Mouse (Mus musculus) urinary bladder, postnatal 4 days (tissue): ENCODE results near the gene Peg10.

ENCODE experiments used
- DNase-seq, 2 experiments: peaks; one replicate each; pipeline ENCODE4 v3.0.0; 2021 to 2022; ENCODE audit warnings: low spot score in 2 of 2

Peg10 gene

DNA sequence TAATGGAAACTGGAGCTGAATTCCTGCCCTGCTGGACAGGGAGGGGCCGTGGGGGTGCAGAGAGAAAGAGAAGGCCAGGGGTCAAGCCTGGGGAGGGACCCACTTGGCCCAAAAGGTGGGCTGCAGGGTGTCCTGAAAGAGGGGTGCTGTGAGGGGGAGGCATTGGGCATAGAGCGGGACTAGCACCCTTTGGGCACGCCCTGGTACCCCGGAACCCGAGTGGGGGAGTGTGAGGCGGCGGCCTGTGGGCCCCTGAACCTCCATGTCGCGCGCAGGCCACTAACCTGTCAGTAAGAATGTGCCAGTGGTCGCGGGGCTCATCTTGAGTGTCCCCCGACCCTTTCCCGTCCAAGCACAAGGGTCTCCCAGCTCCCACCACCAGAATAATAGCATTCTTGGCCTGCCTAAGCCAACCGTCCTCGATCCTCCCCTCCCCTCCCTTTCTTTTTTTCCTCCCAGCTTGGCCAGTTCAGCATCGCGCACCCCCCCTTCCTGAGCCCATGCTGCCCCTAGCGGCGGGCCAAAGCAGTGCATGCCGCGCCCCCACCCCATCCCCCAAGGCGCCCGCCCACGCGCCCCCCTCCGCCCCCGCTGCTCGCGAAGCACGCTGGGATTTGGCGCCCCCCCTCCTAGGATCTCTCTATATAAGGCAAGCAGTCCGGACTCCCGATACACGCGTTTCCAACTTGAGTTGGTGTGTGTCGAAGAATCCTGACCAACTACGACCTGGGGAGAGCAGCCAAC, at the start of gene Peg10, which contains the start of gene Sgce:
Gene Peg10, plus strand, starts transcription at position 611 of the 744 bp plus-strand sequence.
Gene Sgce, minus strand, starts transcription at position 512 of the 744 bp plus-strand sequence.
- DNase-seq: peak; percentile 75 to 85

GRCm38 (mm10) chr6:4701641-4702040, 45.5 kb upstream of the Peg10 start:
- DNase-seq: no peak

- no peak for DNase-seq
Observed at GRCm38 (mm10) chr6:4703908-4704307, 43.2 kb upstream of the Peg10 start.

- no peak for DNase-seq
Observed at GRCm38 (mm10) chr6:4706415-4706814, 40.7 kb upstream of the Peg10 start.

DNA sequence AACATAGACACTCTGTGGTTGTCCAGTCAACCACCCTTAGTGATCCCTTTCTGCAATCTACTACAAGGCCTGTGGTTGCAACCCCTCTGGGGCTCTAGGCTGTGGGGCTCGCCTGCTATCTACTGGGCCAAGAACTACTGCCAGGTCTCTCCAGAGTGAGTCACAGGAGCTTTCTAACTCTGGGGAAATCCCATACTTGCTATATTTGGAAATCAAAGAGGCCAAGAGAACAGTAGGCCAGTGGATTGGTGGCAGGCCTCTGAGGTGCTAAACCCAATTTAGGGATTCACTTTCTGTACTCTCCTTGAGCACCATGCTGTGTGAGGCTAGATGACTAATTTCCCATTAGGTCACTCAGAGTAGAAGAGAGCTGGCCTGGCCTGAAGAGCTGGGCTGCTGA, 38.1 kb upstream of the Peg10 start:
- no peak for DNase-seq

DNA sequence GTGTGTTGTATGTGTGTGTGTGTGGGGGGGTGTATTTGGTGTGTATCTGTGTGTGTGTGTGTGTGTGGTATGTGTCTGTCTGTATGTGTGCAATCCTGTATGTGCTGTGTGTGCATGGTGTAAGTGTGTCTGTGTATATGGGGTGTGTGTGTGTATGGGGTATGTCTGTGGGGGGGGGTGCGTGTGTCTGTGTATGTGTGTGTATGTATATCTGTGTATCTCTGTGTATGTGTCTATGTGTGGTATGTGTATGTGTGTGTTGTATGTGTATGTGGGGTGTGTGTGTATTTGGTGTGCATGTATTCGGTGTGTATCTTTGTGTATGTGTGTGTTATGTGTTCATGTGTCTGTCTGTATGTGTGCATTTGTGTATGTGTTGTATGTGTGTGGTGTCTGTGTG, 30.9 kb upstream of the Peg10 start:
- no peak for DNase-seq

DNA sequence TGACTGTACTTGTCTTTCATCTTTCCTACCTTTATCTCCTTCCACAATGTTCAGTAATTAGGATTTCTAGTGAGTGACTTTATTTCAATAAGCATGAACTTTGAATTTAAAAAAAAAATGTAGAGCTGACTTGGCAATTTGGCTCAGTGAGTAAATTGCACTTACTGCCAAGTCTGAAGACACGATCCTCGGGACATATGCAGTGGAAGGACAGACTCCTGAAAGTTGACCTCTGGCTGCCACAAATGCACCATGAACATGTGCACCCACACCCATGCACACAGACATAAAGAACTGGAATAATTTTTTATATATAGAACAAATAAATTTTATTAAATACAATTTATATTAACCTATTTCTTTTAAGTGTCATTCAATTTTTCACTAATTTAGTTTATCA, 29.8 kb upstream of the Peg10 start:
- no peak for DNase-seq

DNA sequence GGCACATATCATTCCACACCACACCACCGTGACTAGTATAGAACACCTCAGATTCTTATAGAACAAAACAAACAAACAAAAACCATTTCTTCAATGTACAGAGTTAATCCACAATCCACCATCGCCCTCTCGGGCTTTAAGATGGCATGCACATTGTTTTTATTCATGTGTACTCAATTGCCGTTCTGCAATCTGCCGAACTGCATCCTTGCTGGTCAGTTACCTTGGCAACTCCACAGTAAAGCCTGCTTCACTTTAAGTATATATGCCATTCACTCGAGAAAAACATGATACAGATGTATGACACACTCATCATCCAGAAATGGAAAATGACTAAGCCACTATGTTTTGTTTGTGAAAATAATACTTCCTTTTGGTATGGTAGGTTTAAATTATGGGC, 25.0 kb upstream of the Peg10 start:
- no peak for DNase-seq

DNA sequence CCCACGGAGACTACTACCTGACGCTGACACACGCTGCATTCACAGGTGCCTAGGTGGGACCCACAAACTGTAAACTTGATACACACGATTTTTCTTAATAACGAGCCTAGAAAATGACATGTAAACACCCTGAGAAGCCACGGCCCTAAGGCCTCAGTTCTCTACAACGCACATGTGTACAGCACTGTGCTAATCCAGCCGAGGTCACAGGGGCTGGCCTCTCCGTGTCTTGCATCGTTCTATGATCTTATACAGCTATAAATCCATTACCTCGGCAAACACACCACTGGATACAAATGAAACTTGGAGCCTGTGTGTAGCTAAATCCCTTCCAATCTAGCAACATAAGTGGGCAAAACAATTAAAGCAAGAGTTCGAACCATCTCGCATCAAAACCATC, 24.4 kb upstream of the Peg10 start:
- no peak for DNase-seq

- DNase-seq: no peak
Observed at GRCm38 (mm10) chr6:4723998-4724757, 22.9 kb upstream of the Peg10 start.

GRCm38 (mm10) chr6:4728305-4728704, 18.8 kb upstream of the Peg10 start:
- no peak for DNase-seq

GRCm38 (mm10) chr6:4731675-4732074, 15.4 kb upstream of the Peg10 start:
- no peak for DNase-seq

- DNase-seq: no peak
Observed at GRCm38 (mm10) chr6:4733208-4733607, 13.9 kb upstream of the Peg10 start.

- DNase-seq: no peak
Observed at GRCm38 (mm10) chr6:4736372-4736771, 10.7 kb upstream of the Peg10 start.

GRCm38 (mm10) chr6:4738034-4738629, 9.0 kb upstream of the Peg10 start:
- no peak for DNase-seq

DNA sequence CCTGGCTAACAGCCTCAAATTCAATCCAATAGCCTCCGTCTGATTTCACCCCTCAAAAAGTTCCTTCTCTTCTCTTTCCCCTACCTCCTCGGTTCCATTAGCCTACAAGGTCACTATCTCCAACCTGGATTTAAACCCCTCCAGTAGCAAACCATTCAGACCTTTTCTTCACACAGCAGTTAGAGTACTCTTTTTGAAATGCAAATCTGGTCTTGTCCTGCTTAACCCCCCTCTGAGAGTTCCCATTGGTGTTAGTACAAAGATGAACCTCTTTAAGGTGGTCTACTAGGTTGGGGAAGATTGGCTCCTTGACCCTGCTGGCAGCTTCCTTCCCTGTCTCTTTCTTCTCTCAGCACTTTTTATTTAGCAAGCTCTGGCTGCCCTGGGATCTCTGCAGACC, 8.4 kb upstream of the Peg10 start:
- DNase-seq: no peak

DNA sequence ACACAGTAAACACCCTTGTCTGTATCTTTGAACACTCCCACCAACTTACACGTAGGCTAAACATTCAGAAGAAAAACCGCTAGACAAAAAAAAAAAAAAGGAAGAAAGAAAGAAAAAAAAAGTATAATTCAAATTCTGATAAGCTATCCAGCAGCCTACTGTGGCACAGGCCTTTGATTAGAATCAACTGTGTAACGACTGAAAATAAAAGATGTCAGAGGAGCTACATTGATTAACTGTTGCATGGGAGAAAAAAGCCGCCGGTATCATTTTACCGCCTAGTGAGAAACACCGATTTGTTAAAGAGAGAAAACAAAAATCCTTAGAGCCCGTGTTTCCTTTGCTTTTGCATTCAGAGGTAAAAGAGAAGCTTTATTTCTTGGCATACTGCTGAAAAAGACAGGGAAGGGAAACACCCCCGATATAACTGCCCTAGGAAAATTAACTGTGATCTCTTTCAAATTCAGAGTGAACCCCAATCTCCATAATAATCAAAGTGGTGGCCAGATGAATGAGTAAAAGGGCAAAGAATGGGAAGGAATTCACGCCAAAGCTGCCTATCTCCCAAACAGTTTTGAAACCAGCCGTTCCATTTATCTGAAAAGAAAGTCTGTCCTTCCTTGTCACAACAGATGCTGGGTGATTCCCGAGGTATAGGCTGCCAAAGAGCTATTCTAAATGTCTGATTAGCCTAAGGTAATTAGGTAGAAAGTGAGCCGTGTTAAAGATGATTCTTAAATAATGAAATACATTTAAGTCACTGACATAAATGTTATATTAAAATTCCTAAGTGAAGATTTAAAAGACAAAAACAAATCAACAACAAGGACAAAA, 7.4 kb upstream of the Peg10 start:
- DNase-seq: no peak

DNA sequence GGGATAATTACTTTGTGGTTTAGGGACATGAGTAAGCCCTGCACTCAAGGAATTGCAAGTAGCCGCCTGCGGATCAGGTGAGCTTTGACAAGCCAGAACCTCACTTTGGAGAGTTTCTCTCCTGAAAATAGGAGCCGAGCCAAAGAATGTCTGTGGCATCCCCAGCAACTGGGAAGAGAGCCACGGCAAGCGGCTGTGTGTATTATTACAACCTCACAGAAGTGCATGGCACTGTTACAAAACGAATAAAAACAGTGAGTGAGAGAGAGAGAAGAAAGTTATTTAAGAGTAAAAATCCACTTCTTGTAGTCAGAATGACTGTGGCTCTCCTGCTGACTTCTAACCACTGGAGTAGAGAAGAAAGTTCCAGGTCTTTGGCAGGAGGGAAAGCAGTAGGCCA, 6.6 kb upstream of the Peg10 start:
- no peak for DNase-seq

GRCm38 (mm10) chr6:4746036-4746695, 940 bp upstream of the Peg10 start:
- DNase-seq: no peak

GRCm38 (mm10) chr6:4747677-4748505, 785 bp downstream of the Peg10 start:
- no peak for DNase-seq
